Mouse (Mus musculus) natural killer cell, adult 2 months (primary cell): ENCODE measurements at regions not wholly inside any gene's neighbourhood (a gene's known extent, or its start where the extent isn't known, plus 50 kb on each side); places are given as distances from the start of the nearest gene placed in this dataset.

ENCODE experiments used
- DNase-seq, 2 experiments: peaks; one replicate each; pipeline ENCODE4 v3.0.0; 2022; ENCODE audit warnings: low spot score in 2 of 2

- DNase-seq: no peak
Observed at GRCm38 (mm10) chr11:79825881-79826280, 136.3 kb downstream of the Utp6 start.

DNA sequence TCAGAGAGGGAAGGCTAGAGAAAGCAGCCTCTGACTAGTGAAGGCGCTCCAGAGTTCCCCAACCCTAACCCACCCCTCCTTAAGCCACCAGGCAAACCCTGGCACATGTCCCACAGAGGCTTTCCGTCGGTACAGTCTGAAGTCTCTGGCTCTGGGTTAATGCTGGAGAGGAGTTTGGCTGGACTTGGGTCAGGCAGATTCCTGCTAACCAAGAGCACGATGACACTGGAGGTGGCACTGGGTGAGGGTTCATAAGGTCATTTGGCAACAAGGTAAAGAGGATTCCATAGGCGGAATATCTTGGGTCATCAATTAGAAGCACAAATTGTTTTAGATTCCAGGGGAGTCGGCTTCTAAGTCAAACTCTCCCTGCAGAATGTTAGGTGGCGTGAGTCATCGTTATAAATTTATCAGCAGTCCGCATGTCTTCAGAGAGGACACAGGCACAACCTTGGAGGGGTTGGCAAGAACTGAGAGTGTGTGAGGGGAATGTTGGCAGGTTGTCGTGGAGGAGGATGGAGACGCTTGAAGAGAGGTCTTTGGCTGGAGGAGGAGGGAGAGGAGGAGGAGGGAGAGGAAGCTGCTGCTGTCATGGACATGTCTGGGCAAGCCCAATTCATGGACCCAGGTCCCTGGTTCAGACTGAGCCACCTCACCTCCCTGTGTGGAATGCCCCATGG, 138.4 kb downstream of the Utp6 start:
- DNase-seq: no peak

DNA sequence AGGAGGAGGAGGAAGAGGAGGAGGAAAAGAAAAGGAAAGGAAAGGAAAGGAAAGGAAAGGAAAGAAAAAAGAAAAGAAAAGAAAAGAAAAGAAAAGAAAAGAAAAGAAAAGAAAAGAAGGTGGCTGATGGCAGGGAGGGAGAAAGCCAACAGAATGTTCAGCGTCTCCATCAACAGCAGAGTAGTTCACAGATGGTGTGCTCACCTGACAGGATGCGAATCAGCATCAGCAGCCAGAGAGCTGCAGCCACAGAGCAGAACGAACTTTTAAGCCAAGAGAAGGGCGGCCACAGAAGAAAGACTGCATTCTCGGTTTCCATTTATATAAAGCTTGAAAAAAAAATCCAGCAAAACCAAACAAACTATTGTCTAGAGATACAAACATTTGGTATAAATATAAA, 140.2 kb downstream of the Utp6 start:
- no peak for DNase-seq

- DNase-seq: no peak
Observed at GRCm38 (mm10) chr11:79815156-79815555, 147.0 kb downstream of the Utp6 start.

GRCm38 (mm10) chr11:79806911-79807466, 155.2 kb downstream of the Utp6 start:
- DNase-seq: peak; percentile 40 to 49

DNA sequence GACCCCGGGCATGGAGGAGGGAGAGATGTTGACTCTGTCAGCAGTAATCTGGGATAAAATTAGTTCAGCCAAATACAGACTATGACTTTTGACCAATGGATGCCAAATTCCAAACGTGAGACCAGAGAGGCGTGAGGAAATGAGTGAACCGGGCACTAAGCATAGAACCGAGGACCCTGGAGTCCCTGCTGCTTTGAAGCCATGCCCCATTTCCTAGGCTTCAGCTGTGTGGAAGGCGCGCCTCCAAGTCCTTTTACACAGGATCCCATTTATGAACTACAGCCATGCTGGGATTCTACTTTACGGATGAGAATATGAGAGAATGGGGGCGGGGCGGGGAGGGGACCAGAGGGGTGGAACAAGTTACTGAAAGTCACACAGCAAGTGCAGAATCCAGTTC, 155.8 kb downstream of the Utp6 start:
- DNase-seq: no peak

DNA sequence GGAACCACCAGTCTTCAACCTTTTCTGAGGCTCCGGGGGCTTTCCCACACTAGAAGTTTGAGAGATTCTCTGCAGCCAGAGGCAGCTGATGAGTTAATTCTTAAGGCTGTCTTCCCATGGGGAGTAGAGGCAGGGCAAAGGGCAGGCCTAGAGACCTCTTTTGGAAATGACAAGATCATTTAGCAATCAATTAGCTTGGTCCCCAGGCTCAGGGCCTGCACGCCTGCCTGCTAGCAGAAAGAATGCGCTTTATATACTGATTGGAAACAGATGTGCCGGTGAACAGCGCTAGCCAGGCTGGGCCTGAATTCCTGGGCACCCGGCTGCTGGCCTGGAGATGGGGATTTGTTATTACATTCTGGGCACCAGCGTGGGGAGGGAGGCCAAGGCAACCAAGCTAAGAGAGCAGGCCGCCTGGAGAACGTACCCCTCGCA, 156.2 kb downstream of the Utp6 start:
- no peak for DNase-seq

- DNase-seq: no peak
Observed at GRCm38 (mm10) chr11:79803971-79804370, 158.2 kb downstream of the Utp6 start.

- no peak for DNase-seq
Observed at GRCm38 (mm10) chr11:79803006-79803405, 159.2 kb downstream of the Utp6 start.

- no peak for DNase-seq
Observed at GRCm38 (mm10) chr11:79802566-79802965, 159.6 kb downstream of the Utp6 start.

- no peak for DNase-seq
Observed at GRCm38 (mm10) chr11:79800256-79800655, 161.9 kb downstream of the Utp6 start.

GRCm38 (mm10) chr11:79788251-79788741, 173.9 kb downstream of the Utp6 start:
- no peak for DNase-seq

- no peak for DNase-seq
Observed at GRCm38 (mm10) chr11:79787766-79788165, 174.4 kb downstream of the Utp6 start.

DNA sequence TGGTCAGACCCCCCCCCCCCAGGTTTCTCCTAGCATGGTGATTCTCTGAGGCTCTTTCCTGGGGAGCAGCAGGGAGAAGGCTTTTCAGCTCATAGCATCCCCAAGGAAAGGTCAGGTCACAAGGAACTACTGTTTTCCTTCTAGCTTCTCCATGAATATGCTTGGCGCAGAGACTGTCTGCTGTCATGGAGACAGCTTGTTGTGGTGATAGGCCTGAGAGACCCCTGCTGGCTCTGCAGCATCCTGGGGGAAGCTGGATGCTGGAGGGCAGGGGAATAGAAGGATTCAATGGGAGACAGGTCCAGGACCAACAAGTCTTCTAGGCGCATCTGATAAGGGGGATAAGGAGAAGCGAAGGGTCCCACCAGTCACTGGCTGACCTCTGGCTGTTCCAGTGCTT, 178.1 kb downstream of the Utp6 start:
- DNase-seq: no peak

GRCm38 (mm10) chr11:79781966-79782365, 180.2 kb downstream of the Utp6 start:
- DNase-seq: no peak

DNA sequence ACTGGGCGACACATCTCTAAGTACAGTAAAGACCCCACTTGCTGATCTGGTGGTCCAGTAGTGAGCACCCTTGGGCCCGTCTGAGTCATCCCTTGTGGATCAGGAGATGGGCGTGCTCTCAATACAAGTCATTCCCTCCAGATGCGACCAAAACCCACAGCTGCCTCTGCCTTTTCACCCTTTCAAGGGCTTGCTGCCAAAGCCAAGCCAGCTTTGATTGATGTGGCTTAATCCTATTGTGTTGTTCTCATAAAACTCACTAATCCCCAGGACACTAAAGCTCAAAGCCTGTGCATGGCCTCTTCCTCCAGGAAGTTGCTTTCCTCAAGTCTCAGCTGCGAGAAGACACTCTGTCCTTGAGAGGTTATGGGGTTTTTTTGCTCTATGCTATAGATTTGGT, 182.4 kb downstream of the Utp6 start:
- no peak for DNase-seq

DNA sequence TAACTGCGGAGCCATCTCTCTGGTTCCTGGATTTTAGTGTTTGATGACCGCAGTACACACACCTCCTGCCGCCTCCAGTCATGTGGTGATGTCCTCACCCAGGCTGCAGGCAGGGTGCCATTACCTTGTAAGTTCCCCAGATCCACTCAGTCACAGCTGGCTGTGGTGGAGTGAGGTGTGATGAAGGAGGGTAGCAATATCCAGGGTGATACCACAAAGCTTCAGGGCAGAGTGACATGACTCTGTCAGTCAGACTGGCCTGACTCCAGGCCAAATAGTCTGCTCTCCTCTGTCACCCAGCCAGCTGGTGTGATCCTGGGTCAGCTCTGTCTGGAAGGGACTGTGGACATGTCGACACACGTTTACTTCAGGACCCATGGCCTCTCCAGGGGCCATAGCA, 183.7 kb downstream of the Utp6 start:
- no peak for DNase-seq

DNA sequence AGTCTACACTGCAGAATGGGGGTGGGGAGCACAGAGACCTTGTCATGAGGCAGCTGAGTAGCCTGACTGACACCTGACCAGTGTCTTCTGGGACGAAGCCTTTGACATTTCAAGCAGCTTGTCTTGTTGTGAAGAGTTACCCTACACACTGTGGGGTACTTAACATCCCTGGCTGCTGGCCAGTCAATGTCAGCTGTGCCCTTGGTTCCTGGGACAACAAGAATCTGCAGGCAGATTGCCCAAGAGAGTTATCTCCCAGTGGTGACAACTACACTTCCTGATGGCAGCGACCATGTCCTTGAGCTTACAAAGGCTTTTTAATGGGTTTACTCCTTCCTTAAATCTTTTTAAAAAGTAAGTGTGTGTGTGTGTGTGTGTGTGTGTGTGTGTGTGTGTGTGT, 184.2 kb downstream of the Utp6 start:
- DNase-seq: no peak

GRCm38 (mm10) chr11:79776577-79776976, 185.6 kb downstream of the Rab11fip4 start:
- no peak for DNase-seq

GRCm38 (mm10) chr11:79773755-79774154, 182.7 kb downstream of the Rab11fip4 start:
- no peak for DNase-seq

- no peak for DNase-seq
Observed at GRCm38 (mm10) chr11:79771431-79771830, 180.4 kb downstream of the Rab11fip4 start.

- no peak for DNase-seq
Observed at GRCm38 (mm10) chr11:79767111-79767510, 176.1 kb downstream of the Rab11fip4 start.

DNA sequence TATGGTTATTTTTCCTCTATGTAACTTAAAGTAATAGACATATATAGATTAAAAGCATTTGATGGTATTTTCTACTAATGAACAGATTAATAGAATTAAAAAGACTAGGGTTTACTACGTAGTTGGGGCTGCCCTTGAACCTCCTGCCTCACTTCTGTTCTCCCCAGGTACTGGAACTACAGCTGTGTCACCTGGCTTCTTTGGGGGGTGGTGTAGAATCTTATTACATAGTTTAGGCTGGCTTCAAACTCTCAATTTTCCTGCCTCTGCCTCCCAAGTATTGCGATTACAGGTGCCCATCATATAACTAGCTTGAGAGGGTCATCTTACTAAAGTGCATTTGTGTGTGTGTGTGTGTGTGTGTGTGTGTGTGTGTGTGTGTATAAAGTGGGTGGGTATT, 175.0 kb downstream of the Rab11fip4 start:
- DNase-seq: no peak

DNA sequence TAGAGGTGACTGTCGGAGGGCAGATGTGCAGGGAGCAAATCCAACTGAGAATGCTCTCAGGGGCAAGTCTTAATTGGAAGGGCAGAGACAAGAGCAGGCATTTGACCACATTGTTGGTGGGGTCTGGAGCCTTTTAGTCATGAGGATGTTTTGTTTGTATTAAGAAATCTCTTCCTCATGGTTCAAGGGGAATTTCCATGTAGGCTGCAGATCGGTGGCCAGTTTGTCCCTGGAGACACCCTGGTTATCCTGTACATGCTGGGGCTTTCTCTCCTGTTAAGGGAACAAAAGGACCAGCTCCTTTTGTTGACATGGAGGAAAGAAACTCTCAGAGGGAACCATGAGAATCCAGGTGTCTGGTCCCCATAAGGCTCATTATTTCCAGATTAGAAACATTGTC, 174.4 kb downstream of the Rab11fip4 start:
- DNase-seq: no peak
